Mouse (Mus musculus) liver, postnatal 0 days (tissue): ENCODE measurements around the gene Taar2. TPM values are rescaled to one million over a fixed set of nuclear protein-coding genes. Genes with fewer than 3 reads are reported as not detected.

ENCODE experiments used
- ATAC-seq: fragments of 200-750 bp; cut with Nextera tagmentation; 2 replicates; pipeline ENCODE4 v1.8.0; 2017; ENCODE audit warnings: mild to moderate bottlenecking, moderate library complexity
- DNase-seq: peaks from one replicate; pipeline ENCODE4 v3.0.0-alpha.2; 2016
- H3K27ac ChIP-seq: fragments of 300-500 bp; sonication (generic); 2 replicates; pipeline ENCODE4 v1.5.1; 2014; ENCODE audit warnings: antibody characterized with exemption, moderate library complexity, mild to moderate bottlenecking, low read depth
- H3K27me3 ChIP-seq: fragments of 300-500 bp; sonication (generic); 2 replicates; pipeline ENCODE4 v1.6.1; 2014; ENCODE audit warnings: low read length, control low read depth, mixed read lengths; ENCODE audit not compliant: insufficient read depth
- H3K36me3 ChIP-seq: fragments of 300-500 bp; sonication (generic); replicated peaks from 2 replicates; pipeline ENCODE4 v1.6.1; 2014; ENCODE audit warnings: mild to moderate bottlenecking, control low read depth, low read length, moderate library complexity, mixed read lengths; ENCODE audit not compliant: insufficient read depth
- H3K4me1 ChIP-seq: fragments of 300-500 bp; sonication (generic); 2 replicates; pipeline ENCODE4 v1.6.1; 2014; ENCODE audit warnings: antibody characterized with exemption, mild to moderate bottlenecking, control low read depth; ENCODE audit not compliant: insufficient read depth
- H3K4me2 ChIP-seq: fragments of 300-500 bp; sonication (generic); 2 replicates; pipeline ENCODE4 v1.6.1; 2014; ENCODE audit warnings: low read depth, mild to moderate bottlenecking, low read length, moderate library complexity, mixed read lengths
- H3K4me3 ChIP-seq: fragments of 300-500 bp; sonication (generic); 2 replicates; pipeline ENCODE4 v1.5.1; 2014; ENCODE audit warnings: low read depth, low read length
- H3K9ac ChIP-seq: fragments of 300-500 bp; sonication (generic); replicated peaks from 2 replicates; pipeline ENCODE4 v1.6.1; 2014; ENCODE audit warnings: mild to moderate bottlenecking, moderate library complexity
- H3K9me3 ChIP-seq: fragments of 300-500 bp; sonication (generic); 2 replicates; pipeline ENCODE4 v1.6.1; 2016; ENCODE audit warnings: mild to moderate bottlenecking, control low read depth, low read length, mixed read lengths
- CTCF ChIP-seq: sonication (generic); IDR thresholded peaks from 2 replicates; pipeline ENCODE4 v1.5.1; 2016; ENCODE audit warnings: antibody characterized with exemption, low read depth
- EP300 ChIP-seq: IDR thresholded peaks from 2 replicates; pipeline ENCODE4 v1.6.1; 2016; ENCODE audit warnings: antibody characterized with exemption, low read depth, mild to moderate bottlenecking
- WGBS: fragments of 180-500 bp; shearing (Covaris S2); extraction: QIAGEN DNeasy Blood & Tissue Kit; methylation state at CpG from one replicate; pipeline ENCODE4 v1.1.7; 2014; ENCODE audit not compliant: insufficient replicate concordance; 5-methylcytosine and 5-hydroxymethylcytosine counted together
- polyA plus RNA-seq: library from polyadenylated mRNA; unstranded; fragments of >200 nt; fragmentation: Nextera tagmentation; extraction: Ambion mirVana; gene quantifications from 2 replicates; pipeline ENCODE4 v1.2.1, GENCODE M21; 2015

Taar2 gene
- polyA plus RNA-seq, 1 experiment from 2014 or later, result not detected

DNA sequence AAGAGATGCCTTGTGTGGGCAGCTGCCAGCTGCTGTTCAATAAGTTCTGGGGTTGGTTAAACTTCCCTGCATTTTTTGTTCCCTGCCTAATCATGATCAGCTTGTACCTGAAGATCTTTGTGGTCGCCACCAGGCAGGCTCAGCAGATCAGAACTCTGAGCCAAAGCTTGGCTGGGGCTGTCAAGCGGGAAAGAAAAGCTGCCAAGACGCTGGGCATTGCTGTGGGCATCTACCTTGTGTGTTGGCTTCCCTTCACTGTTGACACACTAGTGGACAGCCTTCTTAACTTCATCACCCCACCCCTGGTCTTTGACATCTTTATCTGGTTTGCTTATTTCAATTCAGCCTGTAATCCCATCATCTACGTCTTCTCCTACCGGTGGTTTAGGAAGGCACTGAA, 32.9 kb downstream of the Taar2 start:
- WGBS, result 76% methylated on average over 5 of the region's 5 CpGs
- Histone ChIP-seq H3K4me2 (no peak overlapping the region), H3K9me3 (no peaks in the 10 kb centered on the region), H3K27ac (no peak overlapping the region), H3K27me3 (no peaks in the 10 kb centered on the region), H3K4me3 (no peak overlapping the region), H3K36me3 (no peaks in the 10 kb centered on the region), H3K9ac (no peak overlapping the region), H3K4me1 (no peaks in the 10 kb centered on the region)
- DNase-seq (no peak), ATAC-seq (no peak)
- TF ChIP-seq EP300 (no peak), CTCF (no peak)

DNA sequence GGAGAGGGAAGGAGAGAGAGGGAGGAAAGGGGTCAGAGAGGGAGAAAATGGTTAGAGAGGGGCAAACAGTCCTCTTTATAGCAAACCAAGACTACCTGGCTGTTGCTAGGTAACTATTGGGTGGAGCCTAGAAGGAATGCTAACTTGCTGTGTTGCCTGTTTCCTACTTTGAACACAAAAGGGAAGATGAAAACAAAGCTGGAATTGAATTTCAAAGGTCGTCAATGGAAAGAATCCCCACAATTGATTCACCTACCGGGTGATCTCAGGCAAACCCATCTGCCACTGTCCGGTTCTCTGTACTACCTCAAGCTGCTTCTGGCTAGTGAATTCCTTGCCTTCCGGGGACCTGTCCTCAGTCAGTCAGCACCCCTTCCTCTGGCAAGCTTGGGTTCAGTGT, 39.6 kb downstream of the Taar2 start:
- no peaks in the 10 kb centered on the region for H3K27me3 ChIP-seq
- ATAC-seq (no peak), DNase-seq (no peak)
- TF ChIP-seq CTCF (no peak), EP300 (no peak)
- H3K4me3 ChIP-seq, result no peak overlapping the region
- 50% methylated on average over 4 of the region's 4 CpGs for WGBS
- H3K9ac ChIP-seq, result no peak overlapping the region
- H3K9me3 ChIP-seq, result no peaks in the 10 kb centered on the region
- no peak overlapping the region for H3K27ac ChIP-seq
- H3K4me1 ChIP-seq, result no peaks in the 10 kb centered on the region
- no peak overlapping the region for H3K4me2 ChIP-seq
- no peaks in the 10 kb centered on the region for H3K36me3 ChIP-seq

GRCm38 (mm10) chr10:23978901-23979705, 40.7 kb downstream of the Taar2 start:
- TF ChIP-seq CTCF, result peak; percentile 86
- TF ChIP-seq EP300, result no peak
- 40% methylated on average over 16 of the region's 16 CpGs for WGBS
- no peaks in the 10 kb centered on the region for H3K27me3 ChIP-seq

DNA sequence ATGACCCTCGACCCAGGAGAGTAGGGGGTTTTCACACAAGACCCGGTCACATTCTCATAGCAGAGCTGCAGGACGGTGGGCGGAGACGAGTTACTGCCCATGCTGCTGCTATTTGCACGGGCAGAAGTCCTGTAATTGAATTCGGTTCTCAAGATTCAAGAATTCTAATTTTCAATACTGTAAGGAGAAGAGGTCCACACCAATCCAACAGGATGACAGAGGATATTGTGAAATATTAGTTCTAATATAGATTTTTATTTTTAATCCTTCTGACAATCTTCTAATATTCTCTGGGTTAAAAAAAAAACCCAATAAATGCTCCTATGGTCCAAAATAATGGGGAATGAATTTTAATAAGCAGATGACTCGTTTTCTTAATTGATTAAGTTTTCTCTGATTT, 47.2 kb downstream of the Taar2 start, which contains the start of gene Taar6:
Gene Taar6 (minus strand): TSS at position 101 of the 400 bp plus-strand sequence.
- H3K27ac ChIP-seq, result no peak within 1 kb of the TSS
- ATAC-seq, result no peak
- 0 out of 2 replicates have a peak, but pooled peaks cover 2% of the 10 kb centered on the region for H3K4me1 ChIP-seq
- no peaks in the 10 kb centered on the region for H3K9me3 ChIP-seq
- DNase-seq, result no peak
- H3K9ac ChIP-seq, result no peak within 1 kb of the TSS
- no peak within 1 kb of the TSS for H3K4me3 ChIP-seq
- 66% methylated on average over 8 of the region's 8 CpGs for WGBS
- no peak within 1 kb of the TSS for H3K4me2 ChIP-seq
- TF ChIP-seq CTCF (no peak), EP300 (no peak)
- H3K36me3 ChIP-seq, result no peaks in the 10 kb centered on the region
- H3K27me3 ChIP-seq, result no peaks in the 10 kb centered on the region

More at GRCm38 (mm10) chr10:23978901-23979705, 40.7 kb downstream of the Taar2 start:
- Histone ChIP-seq H3K4me2 (no peak overlapping the region), H3K9me3 (no peaks in the 10 kb centered on the region), H3K9ac (no peak overlapping the region), H3K36me3 (no peaks in the 10 kb centered on the region), H3K4me3 (no peak overlapping the region), H3K4me1 (no peaks in the 10 kb centered on the region), H3K27ac (no peak overlapping the region)
- DNase-seq (peak; percentile 73), ATAC-seq (peak; percentile 73)

DNA sequence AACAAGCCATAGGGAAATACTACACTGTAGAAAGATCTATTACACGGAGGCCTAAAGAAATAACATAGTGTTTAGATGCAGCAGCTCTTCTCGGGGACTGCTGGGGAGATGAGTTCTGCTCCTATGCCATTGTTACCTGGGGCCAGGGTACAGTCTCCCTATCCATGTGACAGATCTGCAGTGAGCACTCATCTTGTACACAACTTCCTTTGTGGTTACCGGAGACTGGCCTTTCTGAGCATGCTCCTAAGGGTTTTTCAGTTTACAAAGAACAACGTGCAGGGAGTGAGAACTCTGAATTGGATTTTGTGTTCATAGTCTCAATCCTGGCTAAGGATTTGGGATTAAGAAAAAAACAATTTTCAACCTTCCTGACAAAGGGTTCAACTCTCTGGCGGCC, 48.0 kb downstream of the Taar2 start:
- H3K4me3 ChIP-seq, result no peak overlapping the region
- TF ChIP-seq EP300 (no peak), CTCF (no peak)

More for the DNA sequence above, 48.0 kb downstream of the Taar2 start:
- no peaks in the 10 kb centered on the region for H3K9me3 ChIP-seq
- H3K27ac ChIP-seq, result no peak overlapping the region
- WGBS, result 40% methylated on average over 5 of the region's 5 CpGs
- no peaks in the 10 kb centered on the region for H3K36me3 ChIP-seq
- 0 out of 2 replicates have a peak, but pooled peaks cover 2% of the 10 kb centered on the region for H3K4me1 ChIP-seq
- H3K27me3 ChIP-seq, result no peaks in the 10 kb centered on the region
- no peak overlapping the region for H3K4me2 ChIP-seq
- no peak for ATAC-seq
- DNase-seq, result no peak
- H3K9ac ChIP-seq, result no peak overlapping the region

Other genes with a start within 250 kb of the Taar2 start
- gene Rps12, start 151.3 kb upstream of the Taar2 start, polyA plus RNA-seq, result 145 and 149 TPM in 2 replicates
- gene Slc18b1, start 141.6 kb upstream of the Taar2 start, polyA plus RNA-seq, result 1.2 and 1.5 TPM in 2 replicates
- 129 and 137 TPM in 2 replicates for gene Vnn3, start 87.1 kb upstream of the Taar2 start, polyA plus RNA-seq
- 13.9 and 20.5 TPM in 2 replicates for gene Vnn1, start 43.9 kb upstream of the Taar2 start, polyA plus RNA-seq
- not detected in 2 replicates for gene Taar1, start 18.2 kb upstream of the Taar2 start, polyA plus RNA-seq
- not detected in 2 replicates for gene Taar3, start 11.0 kb downstream of the Taar2 start, polyA plus RNA-seq
- not detected in 2 replicates for gene Taar4, start 21.9 kb downstream of the Taar2 start, polyA plus RNA-seq
- gene Taar5, start 32.1 kb downstream of the Taar2 start, polyA plus RNA-seq, result not detected in 2 replicates
- not detected in 2 replicates for gene Taar6, start 47.1 kb downstream of the Taar2 start, polyA plus RNA-seq
- gene Taar7a, start 54.9 kb downstream of the Taar2 start, polyA plus RNA-seq, result not detected in 2 replicates
- not detected in 2 replicates for gene Taar7b, start 61.4 kb downstream of the Taar2 start, polyA plus RNA-seq
- gene Taar7d, start 88.7 kb downstream of the Taar2 start, polyA plus RNA-seq, result not detected in 2 replicates
- not detected in 2 replicates for gene Taar7e, start 99.0 kb downstream of the Taar2 start, polyA plus RNA-seq
- gene Taar7f, start 110.9 kb downstream of the Taar2 start, polyA plus RNA-seq, result not detected in 2 replicates
- not detected in 2 replicates for gene Taar8a, start 137.9 kb downstream of the Taar2 start, polyA plus RNA-seq
- not detected in 2 replicates for gene Taar8b, start 153.7 kb downstream of the Taar2 start, polyA plus RNA-seq
- not detected in 2 replicates for gene Taar8c, start 163.3 kb downstream of the Taar2 start, polyA plus RNA-seq
- gene Taar9, start 171.0 kb downstream of the Taar2 start, polyA plus RNA-seq, result not detected in 2 replicates
- 33.7 and 35.7 TPM in 2 replicates for gene Stx7, start 210.7 kb downstream of the Taar2 start, polyA plus RNA-seq